Mouse (Mus musculus) erythroid progenitor cell, adult 5-6 weeks (primary cell): ENCODE results near the gene Gm5089. TPM values are rescaled to one million over a fixed set of nuclear protein-coding genes. Genes with fewer than 3 reads are reported as not detected.

ENCODE experiments used
- ATAC-seq: replicated peaks from 2 replicates; pipeline ENCODE4 v1.8.0; 2016; ENCODE audit warnings: moderate number of reproducible peaks, mild to moderate bottlenecking, moderate TSS enrichment, inconsistent platforms; ENCODE audit not compliant: poor library complexity, low FRiP score, severe bottlenecking
- total RNA-seq, 2 experiments: library from RNA; stranded (forward) in 1 of 2; stranded (reverse) in 1 of 2; fragments of 150-400 nt in 1 of 2; fragments of 186-747, 209-891 nt in 1 of 2; gene quantifications; 2 replicates each; pipeline versions ENCODE4 v1.2.3 to v1.2.4; 2015 to 2017; ENCODE audit warnings: low replicate concordance in 2 of 2

Gm5089 gene
- total RNA-seq, 2 experiments from 2014 or later = not detected

- no peak for ATAC-seq
These were observed 27.7 kb upstream of the Gm5089 start for GRCm38 (mm10) chr14:122478574-122479011.

GRCm38 (mm10) chr14:122477971-122478573 lies 27.2 kb upstream of the Gm5089 start:
- ATAC-seq = no peak

GRCm38 (mm10) chr14:122477261-122477671 lies 26.4 kb upstream of the Gm5089 start:
- no peak for ATAC-seq

GRCm38 (mm10) chr14:122476822-122477215 lies 25.9 kb upstream of the Gm5089 start:
- no peak for ATAC-seq

- no peak for ATAC-seq
These were observed 25.3 kb upstream of the Gm5089 start for GRCm38 (mm10) chr14:122476041-122476821.

- no peak for ATAC-seq
These were observed 24.7 kb upstream of the Gm5089 start for GRCm38 (mm10) chr14:122475557-122476040.

- no peak for ATAC-seq
These were observed 24.1 kb upstream of the Gm5089 start, which contains the start of gene Zic2 for GRCm38 (mm10) chr14:122474891-122475556. Gene Zic2 (plus strand): TSS chr14:122475435.

- no peak for ATAC-seq
These were observed 23.4 kb upstream of the Gm5089 start for GRCm38 (mm10) chr14:122474041-122474890.

GRCm38 (mm10) chr14:122473211-122473751 lies 22.4 kb upstream of the Gm5089 start:
- no peak for ATAC-seq

- no peak for ATAC-seq
These were observed 21.7 kb upstream of the Gm5089 start for GRCm38 (mm10) chr14:122472647-122473046.

GRCm38 (mm10) chr14:122472161-122472560 lies 21.2 kb upstream of the Gm5089 start:
- ATAC-seq = no peak

- ATAC-seq = no peak
These were observed 20.7 kb upstream of the Gm5089 start for GRCm38 (mm10) chr14:122471449-122472085.

- ATAC-seq = no peak
These were observed 18.2 kb upstream of the Gm5089 start for GRCm38 (mm10) chr14:122468971-122469755.

- ATAC-seq = no peak
These were observed 17.3 kb upstream of the Gm5089 start for GRCm38 (mm10) chr14:122467926-122468841.

GRCm38 (mm10) chr14:122466756-122467362 lies 15.9 kb upstream of the Gm5089 start:
- ATAC-seq = no peak

- no peak for ATAC-seq
These were observed 15.1 kb upstream of the Gm5089 start for GRCm38 (mm10) chr14:122465931-122466490.
